Mouse (Mus musculus) heart, embryonic 14.5 days (tissue): ENCODE measurements around the gene Noxo1. TPM values are rescaled to one million over a fixed set of nuclear protein-coding genes. Genes with fewer than 3 reads are reported as not detected.
A peak's percentile ranks its signal among the peaks of the same experiment; 100 is the strongest.

ENCODE experiments used
- ATAC-seq: fragments of 200-750 bp; cut with Nextera tagmentation; 2 replicates; pipeline ENCODE4 v1.8.0; 2017; ENCODE audit warnings: low read depth, moderate TSS enrichment; ENCODE audit not compliant: insufficient number of reproducible peaks, insufficient read depth, low FRiP score
- H3K27ac ChIP-seq, 2 experiments: fragments of 200-500 bp in 1 of 2; fragments of 300-500 bp in 1 of 2; sonication (generic) in 1 of 2; replicated peaks in 1 of 2; 2 replicates each; pipeline ENCODE4 v1.5.1; 2012 to 2014; ENCODE audit warnings: low read depth in 2 of 2, low read length in 2 of 2, control low read depth in 1 of 2, mild to moderate bottlenecking in 1 of 2, mixed read lengths in 1 of 2; ENCODE audit not compliant: control insufficient read depth in 1 of 2, insufficient read depth in 1 of 2
- H3K27me3 ChIP-seq: fragments of 300-500 bp; sonication (generic); 2 replicates; pipeline ENCODE4 v1.6.1; 2014; ENCODE audit warnings: mild to moderate bottlenecking, low read length, control low read depth; ENCODE audit not compliant: control insufficient read depth, insufficient read depth
- H3K36me3 ChIP-seq: fragments of 300-500 bp; sonication (generic); 2 replicates; pipeline ENCODE4 v1.6.1; 2014; ENCODE audit warnings: mild to moderate bottlenecking, control low read depth, low read length, mixed read lengths; ENCODE audit not compliant: control insufficient read depth, insufficient read depth
- H3K4me1 ChIP-seq, 2 experiments: fragments of 200-500 bp in 1 of 2; fragments of 300-500 bp in 1 of 2; sonication (generic) in 1 of 2; 2 replicates each; pipeline ENCODE4 v1.6.1; 2012 to 2014; ENCODE audit warnings: low read length in 2 of 2, control low read depth in 1 of 2, mixed read lengths in 1 of 2; ENCODE audit not compliant: control insufficient read depth in 2 of 2, insufficient read depth in 2 of 2
- H3K4me2 ChIP-seq: fragments of 300-500 bp; sonication (generic); 2 replicates; pipeline ENCODE4 v1.6.1; 2014; ENCODE audit warnings: mild to moderate bottlenecking, low read length
- H3K4me3 ChIP-seq, 2 experiments: fragments of 200-500 bp in 1 of 2; fragments of 300-500 bp in 1 of 2; sonication (generic) in 1 of 2; 2 replicates each; pipeline ENCODE4 v1.5.1; 2012 to 2014; ENCODE audit warnings: low read length in 2 of 2, mild to moderate bottlenecking in 2 of 2, control low read depth in 1 of 2, low read depth in 1 of 2, moderate library complexity in 1 of 2; ENCODE audit not compliant: control insufficient read depth in 1 of 2, insufficient read depth in 1 of 2
- H3K9ac ChIP-seq: fragments of 300-500 bp; sonication (generic); 2 replicates; pipeline ENCODE4 v1.6.1; 2014; ENCODE audit warnings: mild to moderate bottlenecking, low read length
- H3K9me3 ChIP-seq: fragments of 300-500 bp; sonication (generic); 2 replicates; pipeline ENCODE4 v1.6.1; 2016; ENCODE audit warnings: low read length, control low read depth; ENCODE audit not compliant: control insufficient read depth
- WGBS: fragments of 180-500 bp; shearing (Covaris S2); extraction: QIAGEN DNeasy Blood & Tissue Kit; methylation state at CpG from one replicate; pipeline ENCODE4 v1.1.7; 2014; 5-methylcytosine and 5-hydroxymethylcytosine counted together
- polyA plus RNA-seq: library from polyadenylated mRNA; unstranded; fragments of >200 nt; fragmentation: Nextera tagmentation; extraction: Ambion mirVana; gene quantifications from 2 replicates; pipeline ENCODE4 v1.2.1, GENCODE M21; 2014

The Noxo1 gene
- polyA plus RNA-seq, 1 experiment from 2014 or later = 0.68 TPM

- Histone ChIP-seq H3K9me3 (no peaks in the 10 kb centered on the region), H3K9ac (peak within 1 kb of the TSS; percentile 84), H3K4me1 (peaks cover 13 to 25% of the 10 kb centered on the region in 2 experiments), H3K36me3 (peaks cover 15% of the 10 kb centered on the region), H3K27me3 (no peaks in the 10 kb centered on the region), H3K27ac (peak within 1 kb of the TSS; percentile 54 to 75), H3K4me2 (peak within 1 kb of the TSS; percentile 93), H3K4me3 (peak within 1 kb of the TSS; percentile 70 to 94)
- ATAC-seq = peak; percentile 95
- WGBS = under 1% methylated on average over 29 of the region's 29 CpGs
Measured at GRCm38 (mm10) chr17:24736330-24737051, 40.5 kb downstream of the Noxo1 start, which contains the start of gene Msrb1. Gene Msrb1 (plus strand): TSS chr17:24736642.

- peaks cover 9 to 18% of the 10 kb centered on the region in 2 experiments for H3K4me1 ChIP-seq
- no peak for ATAC-seq
- H3K9me3 ChIP-seq = no peaks in the 10 kb centered on the region
- H3K4me2 ChIP-seq = peak overlapping the region; percentile 93
- H3K4me3 ChIP-seq = peak overlapping the region; percentile 70 to 94
- WGBS = 29% methylated on average over 8 of the region's 8 CpGs
- H3K27ac ChIP-seq = no peak overlapping the region
- H3K36me3 ChIP-seq = peaks cover 23% of the 10 kb centered on the region
- H3K27me3 ChIP-seq = no peaks in the 10 kb centered on the region
- peak overlapping the region; percentile 84 for H3K9ac ChIP-seq
Measured at GRCm38 (mm10) chr17:24737135-24737810, 41.2 kb downstream of the Noxo1 start.

- H3K9me3 ChIP-seq = no peaks in the 10 kb centered on the region
- H3K27ac ChIP-seq = no peak overlapping the region
- H3K27me3 ChIP-seq = no peaks in the 10 kb centered on the region
- H3K4me3 ChIP-seq = no peak overlapping the region
- 83% methylated on average over 4 of the region's 4 CpGs for WGBS
- H3K36me3 ChIP-seq = peaks cover 31% of the 10 kb centered on the region
- peaks cover 4 to 12% of the 10 kb centered on the region in 2 experiments for H3K4me1 ChIP-seq
- no peak overlapping the region for H3K9ac ChIP-seq
- no peak overlapping the region for H3K4me2 ChIP-seq
- no peak for ATAC-seq
Measured at GRCm38 (mm10) chr17:24738238-24738637, 42.2 kb downstream of the Noxo1 start.

GRCm38 (mm10) chr17:24739926-24740325 lies 43.9 kb downstream of the Noxo1 start:
- no peaks in the 10 kb centered on the region for H3K9me3 ChIP-seq
- H3K27me3 ChIP-seq = no peaks in the 10 kb centered on the region
- peaks cover 4 to 12% of the 10 kb centered on the region in 2 experiments for H3K4me1 ChIP-seq
- WGBS = 81% methylated on average over 8 of the region's 8 CpGs
- H3K27ac ChIP-seq = no peak overlapping the region
- no peak overlapping the region for H3K4me2 ChIP-seq
- no peak overlapping the region for H3K4me3 ChIP-seq
- ATAC-seq = no peak
- peaks cover 31% of the 10 kb centered on the region for H3K36me3 ChIP-seq
- H3K9ac ChIP-seq = no peak overlapping the region

GRCm38 (mm10) chr17:24742307-24742706 lies 46.3 kb downstream of the Noxo1 start:
- H3K27ac ChIP-seq = no peak overlapping the region
- peaks cover 31% of the 10 kb centered on the region for H3K36me3 ChIP-seq
- H3K4me3 ChIP-seq = no peak overlapping the region
- peaks cover under 1 to 3% of the 10 kb centered on the region in 2 experiments; a peak in 2 of 4 replicates for H3K4me1 ChIP-seq
- H3K27me3 ChIP-seq = no peaks in the 10 kb centered on the region
- H3K9ac ChIP-seq = no peak overlapping the region
- ATAC-seq = no peak
- H3K4me2 ChIP-seq = no peak overlapping the region
- 70% methylated on average over 8 of the region's 8 CpGs for whole genome bisulfite sequencing
- H3K9me3 ChIP-seq = no peaks in the 10 kb centered on the region

- ATAC-seq = no peak
Measured at GRCm38 (mm10) chr17:24743896-24744295, 47.9 kb downstream of the Noxo1 start.

GRCm38 (mm10) chr17:24744381-24744780 lies 48.3 kb downstream of the Noxo1 start:
- no peak for ATAC-seq
- Histone ChIP-seq H3K4me3 (no peak overlapping the region), H3K36me3 (peaks cover 31% of the 10 kb centered on the region), H3K27ac (no peak overlapping the region), H3K4me1 (no peaks in the 10 kb centered on the region), H3K4me2 (no peak overlapping the region), H3K9me3 (no peaks in the 10 kb centered on the region), H3K9ac (no peak overlapping the region), H3K27me3 (no peaks in the 10 kb centered on the region; the same call in 1 of the 2 replicates)
- WGBS = 66% methylated on average over 3 of the region's 3 CpGs

More at GRCm38 (mm10) chr17:24743896-24744295, 47.9 kb downstream of the Noxo1 start:
- Histone ChIP-seq H3K4me3 (no peak overlapping the region), H3K9me3 (no peaks in the 10 kb centered on the region), H3K4me1 (no peaks in the 10 kb centered on the region), H3K27ac (no peak overlapping the region), H3K36me3 (peaks cover 31% of the 10 kb centered on the region), H3K27me3 (no peaks in the 10 kb centered on the region; the same call in 1 of the 2 replicates), H3K4me2 (no peak overlapping the region), H3K9ac (no peak overlapping the region)
- WGBS = 64% methylated on average over 5 of the region's 5 CpGs
